Mouse (Mus musculus): Measurements from ENCODE around the gene Gstz1. TPM values are rescaled to one million over a fixed set of nuclear protein-coding genes. Genes with fewer than 3 reads are reported as not detected.

Gene Gstz1
- polyA plus RNA-seq (2015; fragmentation: Nextera tagmentation; extraction: Ambion mirVana): 99.1 and 101 TPM in 2 replicates

DNA sequence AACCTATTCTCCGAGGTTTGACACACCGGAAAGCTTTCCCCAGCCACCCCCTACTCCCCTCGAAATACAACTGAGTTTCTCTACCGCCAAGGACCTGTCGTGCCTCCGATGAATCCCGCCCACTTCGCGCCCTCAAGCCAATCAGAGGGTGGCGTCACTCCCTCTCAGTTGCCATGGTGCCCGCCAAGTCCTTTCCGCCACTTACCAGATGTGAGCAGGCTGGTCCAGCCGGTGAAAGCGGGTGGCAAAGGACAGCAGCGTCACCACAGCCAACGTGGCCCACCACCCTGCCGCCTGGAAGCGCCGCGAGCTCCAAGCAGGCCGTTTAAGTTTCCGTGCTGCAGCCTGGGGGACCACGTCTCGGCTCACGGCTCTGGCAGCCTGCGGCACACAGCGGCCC, at the start of gene Gstz1:
Gene Gstz1 (plus strand): TSS at position 200 of the 400 bp plus-strand sequence.
- H3K4me2 ChIP-seq: peak within 1 kb of the TSS; percentile 94
- H3K36me3 ChIP-seq (replicated peaks): peaks cover 8% of the 10 kb centered on the region
- WGBS (ENCODE audit: insufficient replicate concordance): under 1% methylated on average over 27 of the region's 27 CpGs
- H3K4me3 ChIP-seq (replicated peaks): peak within 1 kb of the TSS; percentile 92
- peak within 1 kb of the TSS; percentile 77 for H3K9ac ChIP-seq
- peaks cover 20% of the 10 kb centered on the region for H3K4me1 ChIP-seq (replicated peaks)
- no peaks in the 10 kb centered on the region for H3K9me3 ChIP-seq (replicated peaks)
- H3K27me3 ChIP-seq: no peaks in the 10 kb centered on the region
- ATAC-seq (ENCODE audit: insufficient read depth): peak; percentile 82
- peak within 1 kb of the TSS; percentile 86 for H3K27ac ChIP-seq (replicated peaks)

DNA sequence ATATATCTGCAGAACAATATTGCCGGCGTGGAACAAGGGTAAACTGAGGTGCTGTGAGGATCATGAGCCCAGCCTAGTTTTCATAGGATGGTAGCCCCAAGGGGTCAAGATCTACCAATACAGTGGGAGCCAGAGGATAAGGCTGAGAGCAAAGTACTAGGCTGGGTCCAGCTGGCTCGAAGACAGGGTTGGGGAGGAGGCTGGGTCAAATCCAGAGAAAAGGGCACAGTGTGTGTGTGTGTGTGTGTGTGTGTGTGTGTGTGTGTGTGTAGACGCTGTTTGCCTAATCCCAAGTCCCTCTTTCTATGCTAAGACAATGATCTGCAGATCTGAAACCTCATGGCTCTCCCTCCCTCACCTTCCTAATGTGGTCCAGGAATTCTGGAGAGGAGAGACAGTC, 46.6 kb upstream of the Gstz1 start:
- WGBS (ENCODE audit: insufficient replicate concordance): 69% methylated on average over 4 of the region's 4 CpGs
- Histone ChIP-seq H3K4me3 (replicated peaks) (no peak overlapping the region), H3K36me3 (replicated peaks) (no peaks in the 10 kb centered on the region), H3K27ac (replicated peaks) (no peak overlapping the region), H3K9ac (no peak overlapping the region), H3K4me2 (no peak overlapping the region), H3K4me1 (replicated peaks) (no peaks in the 10 kb centered on the region), H3K9me3 (replicated peaks) (no peaks in the 10 kb centered on the region), H3K27me3 (peaks cover 51% of the 10 kb centered on the region)
- no peak for ATAC-seq (ENCODE audit: insufficient read depth)

DNA sequence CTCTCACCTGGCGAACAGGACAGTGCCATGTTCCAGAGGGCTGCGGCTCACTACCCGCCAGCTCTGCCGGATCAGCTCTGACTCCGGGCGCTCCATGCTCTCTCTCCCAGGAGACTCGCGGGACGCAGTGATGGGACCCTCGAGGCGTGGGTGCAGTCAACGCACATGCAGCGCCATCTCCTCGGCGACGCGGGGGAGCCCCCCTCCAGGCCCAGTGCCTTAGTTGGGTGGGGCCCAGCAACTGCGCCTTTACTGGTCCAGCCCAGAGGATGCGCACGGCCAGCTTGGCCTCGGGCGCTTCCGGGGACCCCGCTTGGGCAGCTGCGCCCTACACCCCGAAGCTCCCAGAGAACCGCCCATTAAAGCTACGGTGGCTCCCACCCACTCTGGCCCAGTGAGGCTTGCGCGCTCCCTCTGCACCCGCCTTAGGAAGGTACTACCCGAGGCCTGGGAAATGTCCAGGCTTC, 44.8 kb upstream of the Gstz1 start, which contains the start of gene Ngb:
Gene Ngb (minus strand): TSS at position 375 of the 467 bp plus-strand sequence.
- 6% methylated on average over 32 of the region's 32 CpGs for WGBS (ENCODE audit: insufficient replicate concordance)
- Histone ChIP-seq H3K9me3 (replicated peaks) (no peaks in the 10 kb centered on the region), H3K27me3 (peaks cover 51% of the 10 kb centered on the region), H3K4me3 (replicated peaks) (no peak within 1 kb of the TSS), H3K4me2 (peak within 1 kb of the TSS; percentile 10; the same call in 1 of the 2 replicates), H3K27ac (replicated peaks) (no peak within 1 kb of the TSS), H3K36me3 (replicated peaks) (no peaks in the 10 kb centered on the region), H3K9ac (no peak within 1 kb of the TSS), H3K4me1 (replicated peaks) (no peaks in the 10 kb centered on the region)
- ATAC-seq (ENCODE audit: insufficient read depth): no peak

DNA sequence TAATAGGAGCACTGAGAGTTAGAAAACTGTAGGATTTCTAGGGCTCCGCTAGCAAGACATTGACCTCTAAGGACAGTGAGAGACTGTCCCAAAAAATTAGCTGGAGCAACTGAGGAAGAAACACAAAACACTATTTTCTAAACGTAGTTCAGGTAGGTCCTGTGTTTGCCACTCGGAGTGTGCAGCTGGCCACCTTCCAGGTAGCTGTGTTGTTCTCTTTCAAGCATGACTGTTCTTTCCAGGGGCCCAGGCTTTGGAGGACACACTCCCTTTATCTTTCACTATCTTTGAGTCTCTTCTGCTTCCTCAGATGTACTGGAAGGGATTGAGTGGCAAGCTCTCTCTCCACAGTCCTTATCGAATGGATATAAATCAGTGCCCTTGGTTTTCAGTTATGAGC, 43.5 kb upstream of the Gstz1 start:
- no peaks in the 10 kb centered on the region for H3K4me1 ChIP-seq (replicated peaks)
- H3K9me3 ChIP-seq (replicated peaks): no peaks in the 10 kb centered on the region
- H3K27me3 ChIP-seq: peaks cover 45% of the 10 kb centered on the region
- WGBS (ENCODE audit: insufficient replicate concordance): 69% methylated on average over 4 of the region's 4 CpGs
- H3K36me3 ChIP-seq (replicated peaks): no peaks in the 10 kb centered on the region
- ATAC-seq (ENCODE audit: insufficient read depth): no peak
- H3K4me3 ChIP-seq (replicated peaks): no peak overlapping the region
- H3K27ac ChIP-seq (replicated peaks): no peak overlapping the region
- H3K4me2 ChIP-seq: no peak overlapping the region
- no peak overlapping the region for H3K9ac ChIP-seq

DNA sequence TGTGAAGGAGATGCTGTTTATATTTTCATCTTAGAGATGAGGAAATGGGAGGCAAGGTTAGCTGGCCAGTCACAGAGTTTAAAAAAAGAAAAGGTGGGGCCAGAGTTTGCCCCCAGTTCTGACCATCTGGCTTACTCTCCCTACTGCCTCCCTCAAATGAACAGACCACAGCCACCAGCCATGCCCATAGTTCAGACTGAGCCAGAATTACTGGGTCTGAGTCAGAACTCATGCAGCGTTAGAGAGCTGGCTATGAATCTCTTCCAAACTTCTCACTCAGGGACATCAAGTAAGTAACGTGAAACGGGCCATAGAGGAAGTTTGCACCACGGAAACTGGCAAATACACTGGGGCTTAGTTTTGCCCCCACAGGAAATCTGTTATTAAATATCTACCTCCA, 42.2 kb upstream of the Gstz1 start:
- Histone ChIP-seq H3K9me3 (replicated peaks) (no peaks in the 10 kb centered on the region), H3K27ac (replicated peaks) (no peak overlapping the region), H3K4me1 (replicated peaks) (no peaks in the 10 kb centered on the region), H3K27me3 (peaks cover 39% of the 10 kb centered on the region), H3K4me2 (no peak overlapping the region), H3K4me3 (replicated peaks) (no peak overlapping the region), H3K36me3 (replicated peaks) (no peaks in the 10 kb centered on the region), H3K9ac (no peak overlapping the region)
- WGBS (ENCODE audit: insufficient replicate concordance): 46% methylated on average over 4 of the region's 4 CpGs
- ATAC-seq (ENCODE audit: insufficient read depth): no peak

DNA sequence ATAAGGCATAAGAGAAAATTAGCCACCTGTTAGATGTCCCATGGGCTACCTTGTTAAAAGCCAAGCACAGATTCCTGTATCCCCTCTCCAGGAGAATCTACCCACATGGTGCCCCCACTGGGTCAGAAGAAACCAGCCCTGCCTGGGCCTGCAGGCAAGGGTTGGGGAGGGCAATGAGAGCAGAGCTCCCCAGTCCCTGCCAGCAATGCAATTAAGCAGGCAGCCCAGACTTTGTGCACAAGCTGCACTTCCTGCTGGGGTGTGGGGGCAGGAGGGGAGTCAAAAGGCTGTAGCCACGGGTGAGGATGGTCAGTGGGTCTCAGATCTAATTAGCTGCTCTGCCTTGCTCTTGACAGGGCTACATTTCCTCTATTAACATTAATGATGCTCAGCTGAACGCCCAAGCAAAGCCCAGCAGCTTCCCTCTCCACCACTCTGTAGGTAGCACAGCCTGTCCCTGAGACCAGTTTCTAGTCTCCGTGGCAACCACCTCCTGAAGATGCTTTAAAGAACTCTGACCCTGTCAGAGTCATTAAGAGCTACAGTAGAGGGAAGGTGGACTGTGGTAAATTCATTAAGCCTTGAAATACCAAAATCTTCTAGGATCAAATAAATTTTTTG, 39.5 kb upstream of the Gstz1 start:
- Histone ChIP-seq H3K27me3 (peaks cover 13% of the 10 kb centered on the region), H3K4me2 (no peak overlapping the region), H3K36me3 (replicated peaks) (no peaks in the 10 kb centered on the region), H3K4me3 (replicated peaks) (no peak overlapping the region), H3K27ac (replicated peaks) (no peak overlapping the region), H3K9ac (no peak overlapping the region), H3K9me3 (replicated peaks) (no peaks in the 10 kb centered on the region), H3K4me1 (replicated peaks) (no peaks in the 10 kb centered on the region)
- WGBS (ENCODE audit: insufficient replicate concordance): 39% methylated on average over 3 of the region's 3 CpGs
- no peak for ATAC-seq (ENCODE audit: insufficient read depth)

DNA sequence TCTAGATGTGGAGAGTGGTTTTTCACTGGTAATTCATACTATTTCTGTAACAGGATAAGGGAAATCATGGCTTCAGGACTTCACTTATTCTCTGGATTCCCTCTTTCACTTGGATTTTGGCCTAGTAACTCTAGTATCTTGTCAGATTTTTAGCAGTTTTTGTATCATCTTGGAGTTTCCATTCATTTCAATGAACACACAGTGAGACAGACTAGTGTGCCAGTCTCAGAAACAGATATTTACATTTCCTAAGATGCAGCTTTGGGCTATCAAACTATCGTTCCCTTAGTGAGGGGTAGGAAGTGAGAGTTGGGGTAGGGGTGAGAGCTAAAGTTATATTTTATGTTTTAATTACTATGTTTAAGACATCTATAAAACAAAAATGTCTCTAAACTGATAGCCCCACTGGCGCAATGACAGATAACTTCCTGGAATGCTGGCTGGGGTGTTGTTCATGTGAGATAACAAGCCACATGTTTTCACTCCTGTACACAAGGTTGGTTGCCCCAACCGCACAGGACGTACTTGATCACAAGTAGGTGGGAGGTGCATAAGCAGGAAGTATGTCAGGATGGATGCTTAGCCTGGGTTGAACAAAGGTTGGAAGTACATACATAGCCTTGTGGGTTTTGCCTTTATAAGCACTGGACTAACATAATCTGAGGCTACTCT, 24.9 kb upstream of the Gstz1 start:
- H3K9me3 ChIP-seq (replicated peaks): no peaks in the 10 kb centered on the region
- H3K4me3 ChIP-seq (replicated peaks): no peak overlapping the region
- peak; percentile 88 for ATAC-seq (ENCODE audit: insufficient read depth)
- H3K27ac ChIP-seq (replicated peaks): peak overlapping the region; percentile 43; the same call in 1 of the 2 replicates
- no peak overlapping the region for H3K9ac ChIP-seq
- peaks cover 2% of the 10 kb centered on the region; the same call in 1 of the 2 replicates for H3K36me3 ChIP-seq (replicated peaks)
- H3K4me1 ChIP-seq (replicated peaks): no peaks in the 10 kb centered on the region; the same call in 1 of the 2 replicates
- no peaks in the 10 kb centered on the region for H3K27me3 ChIP-seq
- H3K4me2 ChIP-seq: no peak overlapping the region
- WGBS (ENCODE audit: insufficient replicate concordance): 36% methylated on average over 4 of the region's 4 CpGs

DNA sequence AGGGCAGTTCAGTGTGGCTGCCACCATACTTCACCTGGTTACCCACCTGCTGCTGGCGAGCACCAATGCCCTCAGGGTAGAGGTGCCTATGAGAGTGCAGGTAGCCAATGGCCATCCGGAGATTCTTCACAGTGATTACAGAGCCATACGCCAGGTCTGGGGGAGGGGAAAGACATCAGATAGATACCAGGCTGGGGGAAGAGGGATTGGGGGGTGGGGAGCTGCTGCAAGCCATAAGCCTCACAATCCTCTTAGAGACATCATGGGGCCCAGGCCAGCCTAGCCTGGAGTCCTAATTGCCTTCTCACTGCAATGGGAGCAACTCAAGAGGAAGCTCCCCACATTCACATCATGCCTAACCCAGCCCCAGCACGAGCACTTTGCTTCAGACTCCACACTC, 19.7 kb upstream of the Gstz1 start:
- no peaks in the 10 kb centered on the region for H3K9me3 ChIP-seq (replicated peaks)
- H3K9ac ChIP-seq: no peak overlapping the region
- ATAC-seq (ENCODE audit: insufficient read depth): no peak
- WGBS (ENCODE audit: insufficient replicate concordance): 59% methylated on average over 4 of the region's 4 CpGs
- H3K36me3 ChIP-seq (replicated peaks): 0 out of 2 replicates have a peak, but pooled peaks cover 2% of the 10 kb centered on the region
- no peak overlapping the region for H3K4me2 ChIP-seq
- H3K27me3 ChIP-seq: no peaks in the 10 kb centered on the region
- no peak overlapping the region for H3K27ac ChIP-seq (replicated peaks)
- no peak overlapping the region for H3K4me3 ChIP-seq (replicated peaks)
- peaks cover under 1% of the 10 kb centered on the region; the same call in 1 of the 2 replicates for H3K4me1 ChIP-seq (replicated peaks)

DNA sequence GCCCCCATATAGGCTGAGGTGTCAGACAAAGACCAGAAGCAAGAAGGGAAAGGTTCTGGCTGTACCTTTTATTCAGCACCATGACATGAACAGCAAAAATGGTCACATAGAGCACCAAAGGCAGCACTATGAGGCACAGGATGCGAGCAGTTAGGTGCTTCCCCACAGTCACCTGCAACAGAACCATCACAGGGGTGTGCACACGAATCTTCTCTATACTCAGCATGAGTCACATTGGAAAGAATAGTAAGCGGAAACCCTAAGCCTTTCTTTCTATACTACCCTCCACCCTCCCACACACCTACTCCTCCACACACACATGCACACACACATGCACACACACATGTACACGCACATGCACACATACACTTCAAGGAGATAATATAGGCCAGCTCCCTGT, 16.7 kb upstream of the Gstz1 start:
- 68% methylated on average over 4 of the region's 4 CpGs for WGBS (ENCODE audit: insufficient replicate concordance)
- H3K4me1 ChIP-seq (replicated peaks): peaks cover 7% of the 10 kb centered on the region; the same call in 1 of the 2 replicates

DNA sequence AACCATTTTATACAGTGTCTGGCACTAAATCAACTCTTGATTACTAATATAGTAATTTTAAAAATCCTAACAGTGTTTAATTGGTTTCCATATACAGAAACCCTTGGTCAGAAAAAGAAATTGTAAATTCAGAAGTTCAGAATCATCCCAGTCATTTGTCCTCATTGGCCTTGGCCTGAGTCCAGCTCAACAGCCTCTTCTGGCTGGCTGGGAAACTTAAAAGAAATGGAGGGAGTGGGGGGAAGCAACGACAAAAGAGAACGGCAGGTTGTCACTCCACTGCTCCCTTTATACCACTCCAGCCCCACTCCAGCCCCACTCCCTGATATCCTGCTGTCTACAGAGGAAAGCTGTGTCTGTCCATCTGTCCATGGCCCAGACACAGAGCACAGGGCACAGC, 15.8 kb upstream of the Gstz1 start:
- Histone ChIP-seq H3K4me1 (replicated peaks) (peaks cover 7% of the 10 kb centered on the region; the same call in 1 of the 2 replicates), H3K36me3 (replicated peaks) (no peaks in the 10 kb centered on the region), H3K27ac (replicated peaks) (no peak overlapping the region), H3K4me3 (replicated peaks) (no peak overlapping the region), H3K9me3 (replicated peaks) (no peaks in the 10 kb centered on the region), H3K9ac (no peak overlapping the region), H3K27me3 (no peaks in the 10 kb centered on the region), H3K4me2 (no peak overlapping the region)
- no peak for ATAC-seq (ENCODE audit: insufficient read depth)
- 75% methylated on average over 2 of the region's 2 CpGs for WGBS (ENCODE audit: insufficient replicate concordance)

More for the DNA sequence above, 16.7 kb upstream of the Gstz1 start:
- no peak for ATAC-seq (ENCODE audit: insufficient read depth)
- no peak overlapping the region for H3K27ac ChIP-seq (replicated peaks)
- H3K36me3 ChIP-seq (replicated peaks): no peaks in the 10 kb centered on the region
- H3K9ac ChIP-seq: no peak overlapping the region
- no peaks in the 10 kb centered on the region for H3K27me3 ChIP-seq
- H3K4me3 ChIP-seq (replicated peaks): no peak overlapping the region
- H3K9me3 ChIP-seq (replicated peaks): no peaks in the 10 kb centered on the region
- H3K4me2 ChIP-seq: no peak overlapping the region

DNA sequence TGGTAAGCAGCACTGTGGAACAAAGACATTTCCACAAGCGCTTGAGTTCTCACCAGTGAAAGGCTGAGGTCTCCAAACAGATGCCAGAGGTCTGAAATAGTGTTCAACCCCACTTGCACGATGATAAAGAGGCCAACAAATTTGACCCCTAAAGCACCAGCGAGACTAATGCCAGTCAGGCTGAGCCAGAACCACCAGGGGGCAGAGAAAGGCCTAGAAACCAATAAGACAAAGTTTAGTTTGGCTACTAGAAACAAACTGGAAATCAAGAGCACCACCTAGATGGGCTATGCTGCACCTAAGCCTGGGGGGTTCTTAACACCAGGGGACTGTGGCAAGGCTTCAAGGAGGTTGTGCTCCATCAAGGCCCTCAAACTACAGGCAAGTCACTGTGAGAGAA, 15.3 kb upstream of the Gstz1 start:
- ATAC-seq (ENCODE audit: insufficient read depth): no peak
- Histone ChIP-seq H3K4me2 (no peak overlapping the region), H3K9ac (no peak overlapping the region), H3K9me3 (replicated peaks) (no peaks in the 10 kb centered on the region), H3K4me1 (replicated peaks) (peaks cover 7% of the 10 kb centered on the region; the same call in 1 of the 2 replicates), H3K36me3 (replicated peaks) (no peaks in the 10 kb centered on the region), H3K27me3 (no peaks in the 10 kb centered on the region), H3K4me3 (replicated peaks) (no peak overlapping the region), H3K27ac (replicated peaks) (no peak overlapping the region)
- WGBS (ENCODE audit: insufficient replicate concordance): 56% methylated on average over 3 of the region's 3 CpGs
